Mouse (Mus musculus) heart, adult 11 months (tissue): Measurements from ENCODE around the gene Pole4.

Experiments
- DNase-seq: peaks from one replicate; pipeline ENCODE4 v3.0.0; 2022

Pole4 gene

GRCm38 (mm10) chr6:82705221-82705620 is at the start of gene Pole4:
Gene Pole4 (minus strand): TSS chr6:82705365.
- no peak for DNase-seq

GRCm38 (mm10) chr6:82754769-82755168 is 49.6 kb upstream of the Pole4 start:
- DNase-seq, result no peak

GRCm38 (mm10) chr6:82753638-82754361 is 48.6 kb upstream of the Pole4 start:
- DNase-seq, result peak; percentile 93

GRCm38 (mm10) chr6:82753061-82753460 is 47.9 kb upstream of the Pole4 start:
- DNase-seq, result peak; percentile 96

DNA sequence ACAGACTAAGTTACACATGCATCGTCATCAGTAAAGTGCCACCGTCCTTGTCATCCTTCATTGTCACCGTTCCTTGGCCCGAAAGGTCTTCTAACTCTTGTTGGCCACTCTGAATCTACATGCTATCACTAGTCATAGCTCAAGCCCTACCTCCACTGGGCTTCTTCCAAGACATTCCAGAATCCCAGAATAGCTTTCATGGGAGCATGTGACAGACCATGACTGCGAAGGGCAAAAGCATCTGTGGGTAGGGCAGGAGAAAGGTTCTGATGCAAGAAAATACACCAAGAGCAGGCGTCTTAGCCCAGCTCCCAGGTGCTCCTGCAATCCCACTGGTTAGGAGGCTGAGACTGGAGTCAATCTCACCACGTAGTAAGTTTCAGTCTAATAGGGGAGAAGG is 46.6 kb upstream of the Pole4 start:
- peak; percentile 97 for DNase-seq

- DNase-seq, result peak; percentile 96
These were observed 45.9 kb upstream of the Pole4 start for GRCm38 (mm10) chr6:82751031-82751430.

DNA sequence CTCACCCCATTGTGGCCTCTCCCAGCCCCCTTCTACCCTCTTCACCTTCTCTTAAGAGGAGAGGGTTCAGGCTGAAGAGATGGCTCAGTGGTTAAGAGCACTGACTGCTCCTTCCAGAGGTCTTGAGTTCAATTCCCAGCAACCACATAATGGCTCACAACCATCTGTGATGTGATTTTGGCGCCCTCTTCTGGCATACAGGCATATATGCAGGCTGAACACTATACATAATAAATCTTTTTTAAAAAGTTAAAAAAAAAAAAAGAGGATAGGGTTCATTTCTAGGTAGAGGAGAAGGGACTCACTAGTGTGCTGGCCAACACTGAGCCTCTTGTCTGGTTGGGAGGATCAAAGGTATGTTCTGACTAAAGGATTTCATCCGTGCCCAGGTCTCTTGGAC is 44.9 kb upstream of the Pole4 start:
- DNase-seq, result no peak

DNA sequence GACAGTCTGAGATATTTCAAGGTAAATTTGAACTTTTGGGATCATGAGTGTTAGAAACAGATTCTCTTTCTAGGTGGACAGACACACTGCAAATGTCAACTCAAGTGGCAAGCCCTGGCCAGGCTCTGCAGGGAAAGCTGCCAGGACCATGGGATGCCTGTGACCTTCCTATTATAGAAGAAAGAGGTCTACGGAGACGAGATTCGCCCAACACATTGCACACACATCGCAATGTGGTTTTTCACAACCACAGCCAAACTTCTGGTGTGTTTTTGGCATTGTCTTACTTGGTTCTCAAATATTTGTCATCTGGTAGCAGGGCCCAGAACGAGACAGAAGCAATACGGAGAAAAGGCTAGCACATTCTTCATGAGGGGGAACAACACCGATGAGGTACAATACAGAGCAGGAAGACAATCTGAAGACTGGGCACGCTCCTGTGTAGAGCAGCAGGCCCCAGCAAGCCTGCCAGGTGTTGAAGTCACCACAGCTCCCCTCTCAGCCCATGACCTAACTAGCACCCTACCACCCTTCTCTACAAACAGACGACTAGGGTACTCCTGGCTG is 43.0 kb upstream of the Pole4 start:
- DNase-seq, result peak; percentile 96

- no peak for DNase-seq
These were observed 41.9 kb upstream of the Pole4 start for GRCm38 (mm10) chr6:82747085-82747484.

DNA sequence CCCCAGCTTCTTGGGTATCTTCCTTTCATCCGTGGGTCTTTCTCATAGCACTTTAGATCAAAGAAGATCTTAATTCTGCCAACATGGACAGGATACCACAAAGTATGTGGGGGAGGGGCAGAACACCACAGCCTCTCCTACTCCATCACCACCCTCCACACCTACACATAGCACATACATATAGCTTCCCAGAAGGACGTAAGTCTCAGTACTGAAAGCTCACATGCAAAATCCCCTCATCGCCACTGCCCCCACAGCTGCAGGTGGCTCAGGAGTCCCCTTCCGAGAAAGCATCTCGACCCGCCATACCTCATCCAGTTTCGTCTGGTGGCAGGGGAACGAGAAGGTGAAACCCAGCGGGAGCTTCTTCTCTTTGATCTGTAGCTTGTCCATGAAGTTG is 39.4 kb upstream of the Pole4 start:
- no peak for DNase-seq

DNA sequence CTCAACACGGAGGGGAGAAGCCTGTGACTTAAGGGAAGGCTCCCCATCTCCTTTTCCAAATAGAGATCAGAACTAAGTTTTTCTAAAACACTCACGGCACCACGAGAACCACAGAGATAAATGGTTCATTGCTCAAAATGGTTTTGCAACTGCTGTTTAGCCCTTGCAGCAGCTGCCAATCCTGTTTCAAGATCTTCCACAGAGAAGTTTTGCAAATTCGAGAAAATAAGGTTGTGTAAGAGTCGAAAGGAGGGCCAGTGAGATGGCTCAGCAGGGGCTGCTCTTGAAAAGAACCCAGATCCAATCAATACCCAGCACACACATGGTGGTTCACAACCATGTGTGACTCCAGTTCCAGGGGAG is 36.3 kb upstream of the Pole4 start:
- no peak for DNase-seq

GRCm38 (mm10) chr6:82740868-82741517 is 35.8 kb upstream of the Pole4 start:
- DNase-seq, result peak; percentile 94

DNA sequence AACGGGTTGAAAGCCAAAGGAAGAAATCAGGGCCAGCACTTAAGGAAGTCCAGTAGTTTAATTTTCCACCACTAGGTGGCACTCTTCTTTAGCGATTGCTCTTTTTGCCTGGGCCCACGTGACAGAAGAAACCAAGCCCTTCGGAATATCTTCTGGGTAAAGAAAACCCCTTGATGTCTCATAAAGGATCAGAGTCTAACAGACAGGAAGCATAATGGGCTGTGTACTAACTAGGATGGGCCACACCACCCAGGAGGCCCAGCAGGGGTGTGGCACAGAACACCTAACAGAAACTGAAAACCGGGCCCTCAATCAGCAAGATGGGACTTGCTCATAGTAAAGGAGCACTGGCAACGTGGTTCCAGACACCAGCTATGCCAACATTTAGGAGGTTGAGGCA is 35.1 kb upstream of the Pole4 start:
- peak; percentile 91 for DNase-seq

GRCm38 (mm10) chr6:82737634-82738540 is 32.7 kb upstream of the Pole4 start:
- DNase-seq, result no peak

GRCm38 (mm10) chr6:82736626-82737600 is 31.7 kb upstream of the Pole4 start:
- DNase-seq, result no peak

- DNase-seq, result no peak
These were observed 30.2 kb upstream of the Pole4 start for GRCm38 (mm10) chr6:82735347-82735746.

GRCm38 (mm10) chr6:82728635-82729034 is 23.5 kb upstream of the Pole4 start:
- DNase-seq, result no peak

DNA sequence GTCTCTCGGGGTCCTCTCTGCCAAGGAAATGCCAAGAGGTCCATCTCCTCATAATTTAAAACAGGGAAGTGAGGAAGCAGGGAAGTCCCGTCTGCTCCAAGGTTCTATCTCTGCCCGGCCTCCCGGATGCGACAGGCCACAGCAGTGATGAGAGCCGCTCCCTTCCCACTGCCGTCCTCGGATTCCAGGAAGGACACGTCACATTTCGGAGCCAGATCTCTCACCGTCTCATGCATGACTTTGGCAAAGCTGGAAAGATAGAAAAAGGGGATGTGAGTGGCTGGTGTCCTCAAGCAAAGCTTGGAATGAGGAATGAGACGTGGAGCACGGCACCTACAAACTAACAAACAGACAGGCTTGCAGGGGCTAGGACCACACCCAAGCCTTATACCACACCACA is 22.0 kb upstream of the Pole4 start:
- no peak for DNase-seq

DNA sequence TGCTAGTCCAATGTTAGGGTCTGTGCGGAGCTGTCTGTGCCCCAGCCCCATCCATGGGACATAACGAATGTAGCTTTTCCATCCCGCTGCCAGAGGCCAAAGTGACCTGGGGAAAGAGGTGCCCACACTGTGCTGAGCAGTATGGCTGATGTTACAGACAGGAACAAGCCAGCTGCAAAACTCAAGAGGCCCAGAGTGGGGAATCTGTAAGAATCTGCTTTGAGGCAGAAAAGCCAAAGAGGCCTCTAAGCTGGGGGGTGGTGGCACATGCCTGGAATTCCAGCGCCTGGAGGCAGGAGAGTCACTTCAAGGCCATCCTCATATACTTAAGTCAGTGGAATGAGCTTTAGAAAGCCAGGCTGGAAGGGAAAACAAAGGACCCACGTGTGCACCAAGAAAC is 18.2 kb upstream of the Pole4 start:
- DNase-seq, result no peak

- DNase-seq, result no peak
These were observed 11.0 kb upstream of the Pole4 start for GRCm38 (mm10) chr6:82716126-82716525.

- no peak for DNase-seq
These were observed 10.5 kb upstream of the Pole4 start for GRCm38 (mm10) chr6:82715653-82716052.

DNA sequence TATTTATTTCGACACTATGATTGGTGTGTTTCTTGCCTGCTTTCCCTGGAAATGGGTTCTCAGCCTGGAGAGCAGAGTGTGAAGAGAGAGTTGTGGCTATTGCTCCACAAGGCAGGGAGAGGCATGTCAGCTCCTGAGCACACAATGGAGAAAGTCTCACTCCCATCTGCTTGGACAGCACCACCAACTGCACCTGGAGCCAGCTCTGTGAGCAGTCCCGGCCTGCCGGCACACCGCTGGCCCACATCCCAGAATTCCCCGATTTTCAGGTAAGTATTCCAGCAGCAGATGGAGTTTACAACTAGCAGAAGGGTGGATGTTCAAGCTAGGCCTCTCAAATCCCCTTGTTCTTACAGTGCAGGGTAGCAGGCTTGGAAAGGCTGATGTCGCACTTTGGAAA is 10.1 kb upstream of the Pole4 start:
- no peak for DNase-seq
